Mouse (Mus musculus) midbrain, embryonic 16.5 days (tissue): ENCODE results near the gene Rfx4. TPM values are rescaled to one million over a fixed set of nuclear protein-coding genes. Genes with fewer than 3 reads are reported as not detected.

Experiments
- ATAC-seq: fragments of 200-750 bp; cut with Nextera tagmentation; 2 replicates; pipeline ENCODE4 v1.8.0; 2017; ENCODE audit warnings: moderate TSS enrichment
- H3K27ac ChIP-seq: fragments of 300-500 bp; sonication (generic); 2 replicates; pipeline ENCODE4 v1.5.1; 2014; ENCODE audit warnings: mild to moderate bottlenecking, low read length, mixed read lengths
- H3K27me3 ChIP-seq: fragments of 300-500 bp; sonication (generic); 2 replicates; pipeline ENCODE4 v1.6.1; 2014; ENCODE audit warnings: low read depth, low read length, mixed read lengths; ENCODE audit not compliant: control insufficient read depth, insufficient read depth
- H3K36me3 ChIP-seq: fragments of 300-500 bp; sonication (generic); 2 replicates; pipeline ENCODE4 v1.6.1; 2014; ENCODE audit warnings: mild to moderate bottlenecking, low read length, moderate library complexity, mixed read lengths; ENCODE audit not compliant: control insufficient read depth, insufficient read depth
- H3K4me1 ChIP-seq: fragments of 300-500 bp; sonication (generic); 2 replicates; pipeline ENCODE4 v1.6.1; 2014; ENCODE audit warnings: mild to moderate bottlenecking, low read length, mixed read lengths; ENCODE audit not compliant: control insufficient read depth, insufficient read depth
- H3K4me2 ChIP-seq: fragments of 300-500 bp; sonication (generic); 2 replicates; pipeline ENCODE4 v1.6.1; 2014; ENCODE audit warnings: mild to moderate bottlenecking, low read length, mixed read lengths
- H3K4me3 ChIP-seq: fragments of 300-500 bp; sonication (generic); 2 replicates; pipeline ENCODE4 v1.5.1; 2014; ENCODE audit warnings: low read depth, mild to moderate bottlenecking, low read length, moderate library complexity, mixed read lengths
- H3K9ac ChIP-seq: fragments of 300-500 bp; sonication (generic); 2 replicates; pipeline ENCODE4 v1.6.1; 2014; ENCODE audit warnings: low read depth, low read length, mixed read lengths
- H3K9me3 ChIP-seq: fragments of 300-500 bp; sonication (generic); replicated peaks from 2 replicates; pipeline ENCODE4 v1.6.1; 2014; ENCODE audit warnings: mild to moderate bottlenecking, low read length, mixed read lengths; ENCODE audit not compliant: control insufficient read depth, poor library complexity, severe bottlenecking
- WGBS: fragments of 180-500 bp; shearing (Covaris S2); extraction: QIAGEN DNeasy Blood & Tissue Kit; methylation state at CpG from one replicate; pipeline ENCODE4 v1.1.7; 2014; 5-methylcytosine and 5-hydroxymethylcytosine counted together
- polyA plus RNA-seq: library from polyadenylated mRNA; unstranded; fragments of >200 nt; fragmentation: Nextera tagmentation; extraction: Ambion mirVana; gene quantifications from 2 replicates; pipeline ENCODE4 v1.2.1, GENCODE M21; 2015

Gene Rfx4
- polyA plus RNA-seq, 1 experiment from 2014 or later: 13.9 TPM

- peak; percentile 61 for ATAC-seq
- peak overlapping the region; percentile 66 for H3K9ac ChIP-seq
- peaks cover 42% of the 10 kb centered on the region for H3K4me1 ChIP-seq
- peak overlapping the region; percentile 40 for H3K4me3 ChIP-seq
- H3K27me3 ChIP-seq: peaks cover 25% of the 10 kb centered on the region
- no peaks in the 10 kb centered on the region for H3K36me3 ChIP-seq
- no peaks in the 10 kb centered on the region for H3K9me3 ChIP-seq
- H3K27ac ChIP-seq: peak overlapping the region; percentile 79
- under 1% methylated on average over 61 of the region's 66 CpGs for whole genome bisulfite sequencing
- H3K4me2 ChIP-seq: peak overlapping the region; percentile 93
Observed at GRCm38 (mm10) chr10:84754851-84755785, 744 bp upstream of the Rfx4 start.

GRCm38 (mm10) chr10:84756435-84757095, 703 bp downstream of the Rfx4 start:
- H3K4me2 ChIP-seq: peak overlapping the region; percentile 93
- H3K9me3 ChIP-seq: no peaks in the 10 kb centered on the region
- peak overlapping the region; percentile 40 for H3K4me3 ChIP-seq
- WGBS: under 1% methylated on average over 42 of the region's 42 CpGs
- H3K9ac ChIP-seq: peak overlapping the region; percentile 54
- no peaks in the 10 kb centered on the region for H3K36me3 ChIP-seq
- peaks cover 49% of the 10 kb centered on the region for H3K4me1 ChIP-seq
- H3K27ac ChIP-seq: peak overlapping the region; percentile 62
- no peak for ATAC-seq
- H3K27me3 ChIP-seq: peaks cover 25% of the 10 kb centered on the region

GRCm38 (mm10) chr10:84757426-84758199, 1.8 kb downstream of the Rfx4 start:
- ATAC-seq: no peak
- Histone ChIP-seq H3K9me3 (no peaks in the 10 kb centered on the region), H3K9ac (peak overlapping the region; percentile 1), H3K27ac (peak overlapping the region; percentile 40; the same call in 1 of the 2 replicates), H3K4me3 (peak overlapping the region; percentile 40), H3K4me1 (peaks cover 49% of the 10 kb centered on the region), H3K27me3 (peaks cover 25% of the 10 kb centered on the region), H3K36me3 (no peaks in the 10 kb centered on the region), H3K4me2 (peak overlapping the region; percentile 93)
- 6% methylated on average over 22 of the region's 22 CpGs for WGBS

- 8% methylated on average over 5 of the region's 5 CpGs for WGBS
- H3K27ac ChIP-seq: 0 out of 2 replicates have a peak overlapping the region, but pooled peaks have one; percentile 12
- peaks cover 25% of the 10 kb centered on the region for H3K27me3 ChIP-seq
- H3K36me3 ChIP-seq: no peaks in the 10 kb centered on the region
- peak overlapping the region; percentile 47 for H3K9ac ChIP-seq
- H3K4me3 ChIP-seq: peak overlapping the region; percentile 40
- H3K9me3 ChIP-seq: no peaks in the 10 kb centered on the region
- peaks cover 49% of the 10 kb centered on the region for H3K4me1 ChIP-seq
- no peak for ATAC-seq
- peak overlapping the region; percentile 72 for H3K4me2 ChIP-seq
Observed at GRCm38 (mm10) chr10:84758200-84758468, 2.3 kb downstream of the Rfx4 start.

- WGBS: 3% methylated on average over 51 of the region's 51 CpGs
- peak overlapping the region; percentile 72 for H3K4me2 ChIP-seq
- peaks cover 49% of the 10 kb centered on the region for H3K4me1 ChIP-seq
- H3K27ac ChIP-seq: peak overlapping the region; percentile 32
- no peak for ATAC-seq
- peak overlapping the region; percentile 40 for H3K4me3 ChIP-seq
- H3K27me3 ChIP-seq: peaks cover 25% of the 10 kb centered on the region
- H3K9me3 ChIP-seq: no peaks in the 10 kb centered on the region
- H3K9ac ChIP-seq: peak overlapping the region; percentile 47
- no peaks in the 10 kb centered on the region for H3K36me3 ChIP-seq
Observed at GRCm38 (mm10) chr10:84758483-84759431, 2.9 kb downstream of the Rfx4 start.

GRCm38 (mm10) chr10:84759511-84760117, 3.8 kb downstream of the Rfx4 start:
- Histone ChIP-seq H3K9ac (peak overlapping the region; percentile 33), H3K9me3 (no peaks in the 10 kb centered on the region), H3K4me1 (peaks cover 45% of the 10 kb centered on the region), H3K36me3 (no peaks in the 10 kb centered on the region), H3K4me2 (peak overlapping the region; percentile 72), H3K27me3 (peaks cover 21% of the 10 kb centered on the region), H3K4me3 (peak overlapping the region; percentile 40), H3K27ac (peak overlapping the region; percentile 47; the same call in 1 of the 2 replicates)
- 8% methylated on average over 16 of the region's 16 CpGs for WGBS
- peak; percentile 16; the same call in 1 of the 2 replicates for ATAC-seq

- peak overlapping the region; percentile 33 for H3K9ac ChIP-seq
- H3K27ac ChIP-seq: peak overlapping the region; percentile 47; the same call in 1 of the 2 replicates
- WGBS: 6% methylated on average over 43 of the region's 46 CpGs
- ATAC-seq: peak; percentile 73
- no peaks in the 10 kb centered on the region for H3K36me3 ChIP-seq
- H3K4me3 ChIP-seq: peak overlapping the region; percentile 40
- peak overlapping the region; percentile 72 for H3K4me2 ChIP-seq
- H3K4me1 ChIP-seq: peaks cover 37% of the 10 kb centered on the region
- peaks cover 21% of the 10 kb centered on the region for H3K27me3 ChIP-seq
- H3K9me3 ChIP-seq: no peaks in the 10 kb centered on the region
Observed at GRCm38 (mm10) chr10:84760118-84761111, 4.6 kb downstream of the Rfx4 start.
